Mouse (Mus musculus) limb, embryonic 12.5 days (tissue): ENCODE measurements around the gene Slc35f4. TPM values are rescaled to one million over a fixed set of nuclear protein-coding genes. Genes with fewer than 3 reads are reported as not detected.

Source experiments
- ATAC-seq: fragments of 200-750 bp; cut with Nextera tagmentation; 2 replicates; pipeline ENCODE4 v1.8.0; 2017; ENCODE audit warnings: low read depth, moderate TSS enrichment; ENCODE audit not compliant: insufficient number of reproducible peaks, insufficient read depth, low FRiP score, low TSS enrichment
- H3K27ac ChIP-seq: fragments of 300-500 bp; sonication (generic); 2 replicates; pipeline ENCODE4 v1.5.1; 2016; ENCODE audit warnings: mild to moderate bottlenecking, moderate library complexity
- H3K27me3 ChIP-seq: fragments of 300-500 bp; sonication (generic); 2 replicates; pipeline ENCODE4 v1.6.1; 2016; ENCODE audit warnings: mild to moderate bottlenecking, moderate library complexity
- H3K36me3 ChIP-seq: fragments of 300-500 bp; sonication (generic); 2 replicates; pipeline ENCODE4 v1.6.1; 2016; ENCODE audit warnings: mild to moderate bottlenecking, moderate library complexity
- H3K4me1 ChIP-seq: fragments of 300-500 bp; sonication (generic); replicated peaks from 2 replicates; pipeline ENCODE4 v1.6.1; 2016
- H3K4me2 ChIP-seq: fragments of 300-500 bp; sonication (generic); 2 replicates; pipeline ENCODE4 v1.6.1; 2016; ENCODE audit warnings: mild to moderate bottlenecking, moderate library complexity
- H3K4me3 ChIP-seq: fragments of 300-500 bp; sonication (generic); replicated peaks from 2 replicates; pipeline ENCODE4 v1.5.1; 2016; ENCODE audit warnings: mild to moderate bottlenecking
- H3K9ac ChIP-seq: fragments of 300-500 bp; sonication (generic); replicated peaks from 2 replicates; pipeline ENCODE4 v1.6.1; 2016; ENCODE audit warnings: mild to moderate bottlenecking, moderate library complexity
- H3K9me3 ChIP-seq: fragments of 300-500 bp; sonication (generic); 2 replicates; pipeline ENCODE4 v1.6.1; 2016; ENCODE audit warnings: mild to moderate bottlenecking, moderate library complexity
- WGBS: fragments of 180-500 bp; shearing (Covaris S2); methylation state at CpG from one replicate; pipeline ENCODE4 v1.1.7; 2016; 5-methylcytosine and 5-hydroxymethylcytosine counted together
- polyA plus RNA-seq: library from polyadenylated mRNA; unstranded; fragments of >200 nt; fragmentation: Nextera tagmentation; extraction: Ambion mirVana; gene quantifications from 2 replicates; pipeline ENCODE4 v1.2.1, GENCODE M21; 2016

Slc35f4 gene
- polyA plus RNA-seq, 1 experiment from 2014 or later = not detected

- Histone ChIP-seq H3K27ac (no peak overlapping the region), H3K9ac (no peak overlapping the region), H3K4me3 (no peak overlapping the region), H3K4me1 (no peaks in the 10 kb centered on the region), H3K4me2 (no peak overlapping the region), H3K27me3 (no peaks in the 10 kb centered on the region), H3K36me3 (no peaks in the 10 kb centered on the region), H3K9me3 (no peaks in the 10 kb centered on the region)
- ATAC-seq = no peak
- WGBS = 66% methylated on average over 2 of the region's 2 CpGs
These were observed 64.1 kb downstream of the Slc35f4 start for GRCm38 (mm10) chr14:49461761-49462160.

- 71% methylated on average over 3 of the region's 3 CpGs for WGBS
These were observed 65.0 kb downstream of the Slc35f4 start for GRCm38 (mm10) chr14:49460799-49461198.

GRCm38 (mm10) chr14:49454283-49454914 lies 71.4 kb downstream of the Slc35f4 start:
- Histone ChIP-seq H3K4me1 (no peaks in the 10 kb centered on the region), H3K4me2 (no peak overlapping the region), H3K9ac (no peak overlapping the region), H3K27me3 (no peaks in the 10 kb centered on the region), H3K36me3 (no peaks in the 10 kb centered on the region), H3K4me3 (no peak overlapping the region), H3K27ac (no peak overlapping the region), H3K9me3 (no peaks in the 10 kb centered on the region)
- ATAC-seq = no peak
- 88% methylated on average over 6 of the region's 6 CpGs for WGBS

More at GRCm38 (mm10) chr14:49460799-49461198, 65.0 kb downstream of the Slc35f4 start:
- no peaks in the 10 kb centered on the region for H3K9me3 ChIP-seq
- no peaks in the 10 kb centered on the region for H3K4me1 ChIP-seq
- H3K4me2 ChIP-seq = no peak overlapping the region
- no peaks in the 10 kb centered on the region for H3K36me3 ChIP-seq
- H3K4me3 ChIP-seq = no peak overlapping the region
- ATAC-seq = no peak
- H3K27ac ChIP-seq = no peak overlapping the region
- no peak overlapping the region for H3K9ac ChIP-seq
- no peaks in the 10 kb centered on the region for H3K27me3 ChIP-seq

- ATAC-seq = no peak
These were observed 72.1 kb downstream of the Slc35f4 start for GRCm38 (mm10) chr14:49453782-49454181.

GRCm38 (mm10) chr14:49447669-49448068 lies 78.2 kb downstream of the Slc35f4 start:
- Histone ChIP-seq H3K9me3 (no peaks in the 10 kb centered on the region), H3K4me3 (no peak overlapping the region), H3K4me1 (no peaks in the 10 kb centered on the region), H3K27ac (no peak overlapping the region), H3K4me2 (no peak overlapping the region), H3K9ac (no peak overlapping the region), H3K27me3 (peaks cover 2% of the 10 kb centered on the region; the same call in 1 of the 2 replicates), H3K36me3 (no peaks in the 10 kb centered on the region)
- WGBS = 38% methylated on average over 7 of the region's 7 CpGs
- no peak for ATAC-seq

More at GRCm38 (mm10) chr14:49453782-49454181, 72.1 kb downstream of the Slc35f4 start:
- H3K4me3 ChIP-seq = no peak overlapping the region
- no peaks in the 10 kb centered on the region for H3K9me3 ChIP-seq
- no peak overlapping the region for H3K9ac ChIP-seq
- 46% methylated on average over 3 of the region's 3 CpGs for WGBS
- no peaks in the 10 kb centered on the region for H3K27me3 ChIP-seq
- no peaks in the 10 kb centered on the region for H3K36me3 ChIP-seq
- no peak overlapping the region for H3K4me2 ChIP-seq
- H3K27ac ChIP-seq = no peak overlapping the region
- H3K4me1 ChIP-seq = no peaks in the 10 kb centered on the region

- H3K9ac ChIP-seq = no peak overlapping the region
- no peak overlapping the region for H3K4me2 ChIP-seq
- no peak overlapping the region for H3K27ac ChIP-seq
- H3K4me3 ChIP-seq = no peak overlapping the region
- peaks cover 2% of the 10 kb centered on the region; the same call in 1 of the 2 replicates for H3K27me3 ChIP-seq
- H3K36me3 ChIP-seq = no peaks in the 10 kb centered on the region
- no peak for ATAC-seq
- no peaks in the 10 kb centered on the region for H3K4me1 ChIP-seq
- H3K9me3 ChIP-seq = no peaks in the 10 kb centered on the region
- 34% methylated on average over 7 of the region's 7 CpGs for WGBS
These were observed 79.4 kb downstream of the Slc35f4 start for GRCm38 (mm10) chr14:49446461-49446860.

- Histone ChIP-seq H3K9me3 (no peaks in the 10 kb centered on the region), H3K27me3 (no peaks in the 10 kb centered on the region), H3K36me3 (no peaks in the 10 kb centered on the region), H3K27ac (no peak overlapping the region), H3K9ac (no peak overlapping the region), H3K4me1 (no peaks in the 10 kb centered on the region), H3K4me2 (no peak overlapping the region), H3K4me3 (no peak overlapping the region)
- 88% methylated on average over 3 of the region's 3 CpGs for WGBS
- no peak for ATAC-seq
These were observed 89.0 kb downstream of the Slc35f4 start for GRCm38 (mm10) chr14:49436811-49437210.

GRCm38 (mm10) chr14:49431821-49432220 lies 94.0 kb downstream of the Slc35f4 start:
- Histone ChIP-seq H3K36me3 (no peaks in the 10 kb centered on the region), H3K27me3 (no peaks in the 10 kb centered on the region), H3K9me3 (no peaks in the 10 kb centered on the region), H3K4me2 (no peak overlapping the region), H3K27ac (no peak overlapping the region), H3K4me1 (no peaks in the 10 kb centered on the region), H3K4me3 (no peak overlapping the region), H3K9ac (no peak overlapping the region)
- WGBS = 40% methylated on average over 5 of the region's 5 CpGs
- no peak for ATAC-seq

- no peak overlapping the region for H3K9ac ChIP-seq
- H3K4me3 ChIP-seq = no peak overlapping the region
- no peaks in the 10 kb centered on the region for H3K27me3 ChIP-seq
- H3K4me1 ChIP-seq = no peaks in the 10 kb centered on the region
- 44% methylated on average over 1 of the region's 1 CpGs for WGBS
- no peaks in the 10 kb centered on the region for H3K36me3 ChIP-seq
- H3K27ac ChIP-seq = no peak overlapping the region
- H3K9me3 ChIP-seq = no peaks in the 10 kb centered on the region
- ATAC-seq = no peak
- no peak overlapping the region for H3K4me2 ChIP-seq
These were observed 133.4 kb downstream of the Slc35f4 start for GRCm38 (mm10) chr14:49392482-49392881.

GRCm38 (mm10) chr14:49362161-49362560 lies 163.7 kb downstream of the Slc35f4 start:
- Histone ChIP-seq H3K4me1 (no peaks in the 10 kb centered on the region), H3K27me3 (no peaks in the 10 kb centered on the region), H3K9me3 (no peaks in the 10 kb centered on the region), H3K4me2 (no peak overlapping the region), H3K9ac (no peak overlapping the region), H3K27ac (no peak overlapping the region), H3K36me3 (no peaks in the 10 kb centered on the region), H3K4me3 (no peak overlapping the region)
- 68% methylated on average over 2 of the region's 2 CpGs for WGBS
- ATAC-seq = no peak

GRCm38 (mm10) chr14:49355561-49355960 lies 170.3 kb downstream of the Slc35f4 start:
- Histone ChIP-seq H3K27ac (no peak overlapping the region), H3K4me2 (no peak overlapping the region), H3K9ac (no peak overlapping the region), H3K36me3 (no peaks in the 10 kb centered on the region), H3K4me1 (no peaks in the 10 kb centered on the region), H3K27me3 (no peaks in the 10 kb centered on the region), H3K9me3 (no peaks in the 10 kb centered on the region), H3K4me3 (no peak overlapping the region)
- no peak for ATAC-seq

GRCm38 (mm10) chr14:49348897-49349250 lies 177.0 kb downstream of the Slc35f4 start:
- Histone ChIP-seq H3K4me3 (no peak overlapping the region), H3K36me3 (no peaks in the 10 kb centered on the region), H3K27ac (no peak overlapping the region), H3K27me3 (no peaks in the 10 kb centered on the region), H3K4me1 (no peaks in the 10 kb centered on the region), H3K9me3 (no peaks in the 10 kb centered on the region), H3K4me2 (no peak overlapping the region), H3K9ac (no peak overlapping the region)
- no peak for ATAC-seq
- 83% methylated on average over 1 of the region's 1 CpGs for WGBS
